Mouse (Mus musculus) kidney, embryonic 16.5 days (tissue): ENCODE measurements around the gene Dmxl2. TPM values are rescaled to one million over a fixed set of nuclear protein-coding genes. Genes with fewer than 3 reads are reported as not detected.
A peak's percentile ranks its signal among the peaks of the same experiment; 100 is the strongest.

Source experiments
- ATAC-seq: fragments of 200-750 bp; cut with Nextera tagmentation; 2 replicates; pipeline ENCODE4 v1.8.0; 2017; ENCODE audit warnings: moderate TSS enrichment; ENCODE audit not compliant: low FRiP score, low TSS enrichment
- H3K27ac ChIP-seq: fragments of 300-500 bp; sonication (generic); 2 replicates; pipeline ENCODE4 v1.5.1; 2014; ENCODE audit warnings: low read length
- H3K27me3 ChIP-seq: fragments of 300-500 bp; sonication (generic); 2 replicates; pipeline ENCODE4 v1.6.1; 2014; ENCODE audit warnings: low read length, control low read depth, mixed read lengths; ENCODE audit not compliant: insufficient read depth
- H3K36me3 ChIP-seq: fragments of 300-500 bp; sonication (generic); 2 replicates; pipeline ENCODE4 v1.6.1; 2014; ENCODE audit warnings: low read length, control low read depth, mixed read lengths; ENCODE audit not compliant: insufficient read depth
- H3K4me1 ChIP-seq: fragments of 300-500 bp; sonication (generic); 2 replicates; pipeline ENCODE4 v1.6.1; 2014; ENCODE audit warnings: low read length, control low read depth, mixed read lengths; ENCODE audit not compliant: insufficient read depth
- H3K4me2 ChIP-seq: fragments of 300-500 bp; sonication (generic); replicated peaks from 2 replicates; pipeline ENCODE4 v1.6.1; 2014; ENCODE audit warnings: low read depth, low read length
- H3K4me3 ChIP-seq: fragments of 300-500 bp; sonication (generic); 2 replicates; pipeline ENCODE4 v1.5.1; 2014; ENCODE audit warnings: mild to moderate bottlenecking, low read length
- H3K9ac ChIP-seq: fragments of 300-500 bp; sonication (generic); replicated peaks from 2 replicates; pipeline ENCODE4 v1.6.1; 2014; ENCODE audit warnings: low read length
- H3K9me3 ChIP-seq: fragments of 300-500 bp; sonication (generic); 2 replicates; pipeline ENCODE4 v1.6.1; 2016; ENCODE audit warnings: low read length, control low read depth
- WGBS: fragments of 180-500 bp; shearing (Covaris S2); extraction: QIAGEN DNeasy Blood & Tissue Kit; methylation state at CpG from one replicate; pipeline ENCODE4 v1.1.7; 2014; 5-methylcytosine and 5-hydroxymethylcytosine counted together
- polyA plus RNA-seq: library from polyadenylated mRNA; unstranded; fragments of >200 nt; fragmentation: Nextera tagmentation; extraction: Ambion mirVana; gene quantifications from 2 replicates; pipeline ENCODE4 v1.2.1, GENCODE M21; 2015

The Dmxl2 gene
- polyA plus RNA-seq = 4.7 and 5.7 TPM in 2 replicates

- H3K27ac ChIP-seq = 0 out of 2 replicates have a peak within 1 kb of the TSS, but pooled peaks have one; percentile 50
- no peaks in the 10 kb centered on the region for H3K36me3 ChIP-seq
- peak; percentile 94 for ATAC-seq
- peak within 1 kb of the TSS; percentile 80 for H3K9ac ChIP-seq
- no peaks in the 10 kb centered on the region for H3K9me3 ChIP-seq
- peaks cover 4% of the 10 kb centered on the region; the same call in 1 of the 2 replicates for H3K4me1 ChIP-seq
- under 1% methylated on average over 80 of the region's 99 CpGs for WGBS
- peaks cover 2% of the 10 kb centered on the region; the same call in 1 of the 2 replicates for H3K27me3 ChIP-seq
- H3K4me3 ChIP-seq = peak within 1 kb of the TSS; percentile 83
- peak within 1 kb of the TSS; percentile 99 for H3K4me2 ChIP-seq
These were observed at the start of gene Dmxl2 for GRCm38 (mm10) chr9:54501453-54502110. Gene Dmxl2, minus strand, starts transcription at chr9:54501626.

DNA sequence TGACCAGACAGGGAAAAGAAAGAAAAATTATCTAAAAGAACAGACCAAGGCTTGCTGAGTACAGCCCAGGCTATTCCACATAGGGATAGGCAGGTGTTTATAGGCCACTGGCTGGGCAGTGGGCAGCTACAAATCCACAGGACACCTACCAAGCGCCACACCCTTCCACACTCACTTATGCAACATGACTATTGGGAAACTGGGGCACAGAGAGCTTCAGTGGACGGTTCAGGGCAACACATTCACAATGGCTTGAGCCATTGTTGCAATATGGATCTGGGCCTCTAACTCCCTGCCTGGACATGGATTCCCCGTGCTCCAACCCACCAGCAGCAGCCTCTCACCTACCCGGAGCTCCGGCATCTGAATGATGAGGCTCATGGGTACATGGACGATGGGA lies 48.0 kb upstream of the Dmxl2 start:
- Histone ChIP-seq H3K9me3 (no peaks in the 10 kb centered on the region), H3K4me3 (no peak overlapping the region), H3K4me1 (no peaks in the 10 kb centered on the region), H3K27me3 (no peaks in the 10 kb centered on the region), H3K4me2 (no peak overlapping the region), H3K36me3 (no peaks in the 10 kb centered on the region; the same call in 1 of the 2 replicates), H3K9ac (no peak overlapping the region), H3K27ac (no peak overlapping the region)
- ATAC-seq = no peak
- 91% methylated on average over 6 of the region's 6 CpGs for WGBS

DNA sequence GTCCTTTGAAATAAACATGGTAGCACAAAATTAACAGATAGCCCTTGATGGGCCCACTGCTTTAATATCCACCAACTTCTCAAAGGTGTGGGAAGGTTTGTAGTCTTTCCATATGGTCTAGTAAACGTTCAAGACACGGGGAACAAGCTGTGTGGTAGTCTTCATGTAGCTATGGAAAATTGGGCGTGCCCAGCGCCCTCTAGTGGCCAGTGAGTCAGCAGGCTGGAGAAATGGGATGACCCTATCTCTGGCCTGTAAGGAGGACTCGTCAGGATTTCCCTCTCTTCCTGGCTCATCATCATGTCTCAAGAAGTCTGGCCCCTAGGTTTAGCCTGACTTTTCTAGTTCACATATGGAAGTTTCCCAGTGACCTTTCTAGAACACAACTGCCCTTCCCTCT lies 46.1 kb upstream of the Dmxl2 start:
- WGBS = 14% methylated on average over 5 of the region's 5 CpGs
- ATAC-seq = peak; percentile 66; the same call in 1 of the 2 replicates
- H3K27me3 ChIP-seq = no peaks in the 10 kb centered on the region
- no peaks in the 10 kb centered on the region; the same call in 1 of the 2 replicates for H3K36me3 ChIP-seq
- no peak overlapping the region for H3K4me2 ChIP-seq
- H3K4me3 ChIP-seq = no peak overlapping the region
- H3K9me3 ChIP-seq = no peaks in the 10 kb centered on the region
- no peak overlapping the region for H3K9ac ChIP-seq
- H3K27ac ChIP-seq = no peak overlapping the region
- no peaks in the 10 kb centered on the region for H3K4me1 ChIP-seq

- WGBS = 82% methylated on average over 4 of the region's 4 CpGs
- H3K9me3 ChIP-seq = no peaks in the 10 kb centered on the region
- H3K36me3 ChIP-seq = no peaks in the 10 kb centered on the region; the same call in 1 of the 2 replicates
- H3K4me2 ChIP-seq = no peak overlapping the region
- no peaks in the 10 kb centered on the region for H3K27me3 ChIP-seq
- H3K4me1 ChIP-seq = no peaks in the 10 kb centered on the region
- no peak overlapping the region for H3K27ac ChIP-seq
- no peak for ATAC-seq
- no peak overlapping the region for H3K4me3 ChIP-seq
- H3K9ac ChIP-seq = no peak overlapping the region
These were observed 43.5 kb upstream of the Dmxl2 start for GRCm38 (mm10) chr9:54544954-54545315.

GRCm38 (mm10) chr9:54544212-54544953 lies 43.0 kb upstream of the Dmxl2 start:
- H3K36me3 ChIP-seq = no peaks in the 10 kb centered on the region; the same call in 1 of the 2 replicates
- WGBS = 63% methylated on average over 9 of the region's 9 CpGs
- no peak overlapping the region for H3K9ac ChIP-seq
- ATAC-seq = no peak
- H3K27ac ChIP-seq = no peak overlapping the region
- no peaks in the 10 kb centered on the region for H3K27me3 ChIP-seq
- H3K4me2 ChIP-seq = no peak overlapping the region
- H3K4me1 ChIP-seq = no peaks in the 10 kb centered on the region
- H3K9me3 ChIP-seq = no peaks in the 10 kb centered on the region
- H3K4me3 ChIP-seq = no peak overlapping the region

DNA sequence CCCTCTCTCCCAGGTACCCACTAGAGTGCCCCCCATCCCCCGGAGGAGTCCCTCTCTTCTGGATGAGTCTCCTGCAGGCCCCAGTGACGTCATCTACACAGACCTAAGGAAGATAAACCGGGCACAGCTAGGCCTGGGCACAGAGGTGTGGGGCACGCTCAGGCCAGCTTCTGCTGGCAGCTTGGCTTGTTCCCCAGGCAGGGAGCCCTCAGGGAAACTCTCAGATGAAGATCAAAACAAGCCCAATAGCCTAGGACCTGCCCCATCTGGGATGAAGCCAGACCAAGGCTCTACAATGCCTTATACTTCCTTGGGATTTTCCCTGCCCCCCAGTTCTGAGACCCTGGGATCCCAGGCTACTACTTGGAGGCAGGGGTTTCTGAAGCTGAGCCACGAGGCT lies 39.4 kb upstream of the Dmxl2 start:
- 71% methylated on average over 5 of the region's 5 CpGs for WGBS
- Histone ChIP-seq H3K4me2 (no peak overlapping the region), H3K27ac (no peak overlapping the region), H3K27me3 (no peaks in the 10 kb centered on the region), H3K9ac (no peak overlapping the region), H3K4me1 (no peaks in the 10 kb centered on the region), H3K36me3 (no peaks in the 10 kb centered on the region), H3K4me3 (no peak overlapping the region), H3K9me3 (no peaks in the 10 kb centered on the region)
- ATAC-seq = no peak

DNA sequence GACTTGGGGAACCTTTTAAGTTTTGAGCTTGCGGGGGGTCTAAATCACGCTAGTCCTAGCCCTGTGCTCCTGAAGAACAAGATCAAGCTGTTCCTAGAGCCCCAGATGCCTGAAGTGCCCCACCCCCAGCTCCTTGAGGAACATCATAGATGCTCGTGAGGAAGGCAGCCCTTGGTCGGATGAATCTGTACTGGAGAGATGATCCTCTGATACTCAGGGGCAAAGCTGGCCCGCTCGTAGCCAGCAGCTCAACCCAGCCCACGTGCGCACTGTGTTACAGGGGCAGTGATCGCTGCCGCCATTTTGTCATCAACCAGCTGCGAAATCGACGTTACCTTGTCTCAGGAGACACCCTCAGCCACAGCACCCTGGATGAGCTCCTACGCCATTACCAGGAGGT lies 37.3 kb upstream of the Dmxl2 start, which contains the start of gene Sh2d7:
Sh2d7 (plus strand) TSS at position 301 of the 400 bp plus-strand sequence.
- Histone ChIP-seq H3K27ac (no peak within 1 kb of the TSS), H3K9me3 (no peaks in the 10 kb centered on the region), H3K36me3 (no peaks in the 10 kb centered on the region), H3K4me3 (no peak within 1 kb of the TSS), H3K27me3 (no peaks in the 10 kb centered on the region), H3K9ac (no peak within 1 kb of the TSS), H3K4me2 (no peak within 1 kb of the TSS), H3K4me1 (no peaks in the 10 kb centered on the region)
- ATAC-seq = no peak
- WGBS = 94% methylated on average over 14 of the region's 14 CpGs

GRCm38 (mm10) chr9:54538244-54538643 lies 36.8 kb upstream of the Dmxl2 start:
- Histone ChIP-seq H3K27ac (no peak overlapping the region), H3K4me3 (no peak overlapping the region), H3K36me3 (no peaks in the 10 kb centered on the region), H3K9ac (no peak overlapping the region), H3K27me3 (no peaks in the 10 kb centered on the region), H3K4me1 (no peaks in the 10 kb centered on the region), H3K9me3 (no peaks in the 10 kb centered on the region), H3K4me2 (no peak overlapping the region)
- WGBS = 93% methylated on average over 3 of the region's 3 CpGs
- ATAC-seq = no peak

GRCm38 (mm10) chr9:54537480-54537879 lies 36.1 kb upstream of the Dmxl2 start:
- Histone ChIP-seq H3K4me3 (no peak overlapping the region), H3K27me3 (no peaks in the 10 kb centered on the region), H3K4me2 (no peak overlapping the region), H3K9me3 (no peaks in the 10 kb centered on the region), H3K4me1 (no peaks in the 10 kb centered on the region), H3K36me3 (no peaks in the 10 kb centered on the region), H3K9ac (no peak overlapping the region), H3K27ac (no peak overlapping the region)
- WGBS = 79% methylated on average over 3 of the region's 3 CpGs
- no peak for ATAC-seq

- Histone ChIP-seq H3K9ac (no peak overlapping the region), H3K36me3 (no peaks in the 10 kb centered on the region), H3K4me3 (no peak overlapping the region), H3K4me2 (no peak overlapping the region), H3K4me1 (no peaks in the 10 kb centered on the region), H3K27me3 (no peaks in the 10 kb centered on the region), H3K27ac (no peak overlapping the region), H3K9me3 (no peaks in the 10 kb centered on the region)
- WGBS = 53% methylated on average over 4 of the region's 4 CpGs
- no peak for ATAC-seq
These were observed 35.6 kb upstream of the Dmxl2 start for GRCm38 (mm10) chr9:54537030-54537429.
